Mouse (Mus musculus) testis, adult 2 months (tissue): ENCODE measurements at regions not wholly inside any gene's neighbourhood (a gene's known extent, or its start where the extent isn't known, plus 50 kb on each side); places are given as distances from the start of the nearest gene placed in this dataset.

ENCODE experiments used
- H3K27ac ChIP-seq: fragments of 200-500 bp; 2 replicates; pipeline ENCODE4 v1.5.1; 2012; ENCODE audit warnings: low read depth, low read length; ENCODE audit not compliant: control insufficient read depth, insufficient read depth
- H3K27me3 ChIP-seq: fragments of 200-500 bp; 2 replicates; pipeline ENCODE4 v1.6.1; 2012; ENCODE audit warnings: mild to moderate bottlenecking, low read length, moderate library complexity; ENCODE audit not compliant: control insufficient read depth, insufficient read depth
- H3K36me3 ChIP-seq: fragments of 200-500 bp; 2 replicates; pipeline ENCODE4 v1.6.1; 2012; ENCODE audit warnings: mild to moderate bottlenecking, low read length; ENCODE audit not compliant: control insufficient read depth, insufficient read depth
- H3K4me1 ChIP-seq: fragments of 200-500 bp; 2 replicates; pipeline ENCODE4 v1.6.1; 2012; ENCODE audit warnings: low read length; ENCODE audit not compliant: control insufficient read depth, insufficient read depth
- H3K4me3 ChIP-seq: fragments of 200-500 bp; 2 replicates; pipeline ENCODE4 v1.5.1; 2012; ENCODE audit warnings: low read depth, mild to moderate bottlenecking, low read length, moderate library complexity, mixed read lengths; ENCODE audit not compliant: control insufficient read depth
- CTCF ChIP-seq: fragments of 200-500 bp; IDR thresholded peaks from 2 replicates; pipeline ENCODE4 v1.5.1; 2012; ENCODE audit warnings: low read depth, mild to moderate bottlenecking, inconsistent platforms, low read length, moderate library complexity; ENCODE audit not compliant: control insufficient read depth, insufficient read depth, insufficient replicate concordance
- POLR2A ChIP-seq: fragments of 200-500 bp; IDR thresholded peaks from 2 replicates; pipeline ENCODE4 v1.6.1; 2012; ENCODE audit warnings: low read depth, mild to moderate bottlenecking, inconsistent platforms, low read length, moderate library complexity; ENCODE audit not compliant: control insufficient read depth

DNA sequence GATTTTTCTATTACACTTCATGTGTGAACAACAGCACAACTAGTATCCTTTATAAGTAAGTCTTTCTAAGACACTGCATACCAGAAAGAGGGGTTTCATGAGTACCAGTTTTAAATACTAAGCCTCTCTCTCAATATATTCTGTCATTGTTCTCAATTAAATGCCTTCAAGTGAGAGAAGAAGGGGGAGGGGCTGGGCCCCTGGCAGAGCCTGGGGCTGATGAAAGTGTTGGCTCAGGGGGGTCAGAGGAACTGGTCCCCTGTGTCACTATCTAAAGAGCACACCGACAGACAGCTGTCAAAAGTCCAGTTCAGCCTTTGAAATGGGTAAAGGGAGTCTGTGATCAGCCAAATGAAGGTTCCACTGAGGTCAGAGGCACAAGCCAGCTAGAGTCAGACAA, 78.4 kb upstream of the Fyn start:
- TF ChIP-seq POLR2A (no peak), CTCF (no peak)
- Histone ChIP-seq H3K36me3 (no peaks in the 10 kb centered on the region), H3K4me3 (no peak overlapping the region), H3K27me3 (no peaks in the 10 kb centered on the region), H3K4me1 (peaks cover 2% of the 10 kb centered on the region), H3K27ac (no peak overlapping the region)

DNA sequence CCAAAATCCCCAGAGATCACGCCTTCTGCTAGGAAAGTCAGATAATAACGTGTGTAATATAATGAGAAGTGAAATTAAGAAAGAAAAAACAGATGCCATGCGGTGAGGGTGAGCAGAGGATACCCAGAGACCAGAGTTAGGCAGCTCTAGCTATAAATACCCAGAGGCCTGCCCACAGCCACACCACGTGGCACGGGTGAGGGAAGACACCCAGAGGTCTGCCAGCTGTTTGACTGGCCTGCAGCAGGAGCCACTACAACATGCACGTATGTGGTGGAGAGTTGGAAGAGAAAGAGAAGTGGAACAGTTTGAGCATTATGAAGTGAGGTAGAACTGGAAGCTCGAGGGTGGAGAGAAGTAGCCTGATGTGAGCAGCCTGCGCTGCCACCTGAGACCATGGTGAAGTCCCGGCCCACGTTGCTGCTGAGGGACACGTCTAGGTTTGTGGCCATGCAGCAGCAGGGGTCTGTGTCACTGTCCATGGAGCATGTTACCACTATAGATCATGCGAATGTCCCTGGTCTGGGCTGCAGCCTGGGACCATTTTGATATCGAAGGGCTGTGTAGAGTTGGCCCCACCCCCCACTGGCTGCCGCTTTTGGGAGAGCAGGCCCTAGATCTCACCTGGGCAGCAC, 88.2 kb upstream of the Fyn start:
- TF ChIP-seq POLR2A (no peak), CTCF (no peak)
- Histone ChIP-seq H3K27ac (no peak overlapping the region), H3K4me1 (no peaks in the 10 kb centered on the region), H3K27me3 (no peaks in the 10 kb centered on the region), H3K4me3 (no peak overlapping the region), H3K36me3 (no peaks in the 10 kb centered on the region)

DNA sequence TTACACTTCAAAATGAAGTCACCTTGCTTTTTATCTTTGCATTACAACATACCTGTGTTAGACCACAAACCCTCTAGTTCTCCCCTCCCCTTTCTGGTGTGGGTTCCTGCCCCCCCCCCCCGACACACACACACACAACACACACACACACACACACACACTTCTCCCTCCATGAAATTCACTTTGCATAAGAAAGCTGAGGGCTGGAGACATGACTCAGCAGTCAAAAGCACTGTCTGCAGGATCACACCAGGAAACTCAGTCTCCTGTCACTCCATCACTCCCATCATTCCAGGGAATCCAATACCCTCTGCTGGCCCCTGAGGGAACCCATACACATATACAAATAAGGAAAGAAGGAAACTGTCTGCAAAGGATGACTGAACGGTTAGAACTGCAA, 94.5 kb upstream of the Fyn start:
- Histone ChIP-seq H3K4me3 (no peak overlapping the region), H3K4me1 (no peaks in the 10 kb centered on the region), H3K27ac (no peak overlapping the region), H3K27me3 (no peaks in the 10 kb centered on the region), H3K36me3 (no peaks in the 10 kb centered on the region)
- TF ChIP-seq POLR2A (no peak), CTCF (no peak)

DNA sequence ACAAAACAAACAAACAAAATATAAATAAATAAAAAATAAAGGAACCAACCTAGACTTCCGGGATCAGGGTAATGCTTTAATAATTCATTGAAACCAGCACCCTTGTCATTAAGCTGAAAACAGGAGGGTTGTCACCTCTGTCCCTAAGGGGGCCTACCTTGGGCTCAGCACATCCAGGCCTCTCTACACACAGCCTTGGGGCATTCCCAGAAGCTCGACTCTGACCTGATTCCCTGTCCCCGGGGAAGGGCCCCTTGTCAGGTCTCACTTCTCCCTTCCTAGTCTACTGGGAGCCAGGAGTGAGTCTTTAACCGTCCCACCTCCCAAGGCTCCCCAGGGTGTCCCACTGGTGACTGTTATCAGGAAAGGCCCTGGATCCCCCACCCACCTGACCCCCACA, 95.2 kb upstream of the Fyn start:
- no peaks in the 10 kb centered on the region for H3K27me3 ChIP-seq
- no peak overlapping the region for H3K27ac ChIP-seq
- H3K4me3 ChIP-seq, result no peak overlapping the region
- no peaks in the 10 kb centered on the region for H3K36me3 ChIP-seq
- no peak for TF ChIP-seq CTCF
- TF ChIP-seq POLR2A, result no peak
- no peaks in the 10 kb centered on the region for H3K4me1 ChIP-seq

DNA sequence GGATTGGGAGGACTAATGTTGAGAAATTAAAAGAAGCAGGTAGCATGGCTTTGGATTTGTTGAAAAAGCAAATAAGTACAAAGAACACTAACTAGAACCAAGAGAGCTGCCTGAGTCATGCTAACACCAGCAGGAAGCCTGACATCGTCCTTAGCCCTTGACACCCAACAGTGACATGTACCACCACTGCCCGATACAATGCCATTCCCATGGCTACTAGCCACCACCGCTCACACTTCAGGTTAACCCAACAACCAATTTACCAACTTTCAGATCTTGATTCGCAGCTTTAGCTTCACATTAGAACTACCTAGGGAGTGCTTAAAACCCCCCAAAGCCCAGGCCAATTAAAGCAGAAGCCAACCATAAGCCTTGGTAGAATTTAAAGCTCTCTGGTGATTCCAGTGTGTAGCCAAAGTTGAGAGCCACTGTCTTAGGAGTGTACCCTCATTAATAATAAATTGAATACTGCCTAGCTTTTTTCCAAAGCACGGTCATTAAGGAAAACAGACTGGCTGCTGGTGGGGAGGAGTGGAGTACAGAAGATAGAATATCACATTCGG, 96.2 kb upstream of the Fyn start:
- no peaks in the 10 kb centered on the region for H3K36me3 ChIP-seq
- no peak overlapping the region for H3K27ac ChIP-seq
- H3K4me3 ChIP-seq, result no peak overlapping the region
- no peak for TF ChIP-seq POLR2A
- no peaks in the 10 kb centered on the region for H3K4me1 ChIP-seq
- H3K27me3 ChIP-seq, result no peaks in the 10 kb centered on the region

DNA sequence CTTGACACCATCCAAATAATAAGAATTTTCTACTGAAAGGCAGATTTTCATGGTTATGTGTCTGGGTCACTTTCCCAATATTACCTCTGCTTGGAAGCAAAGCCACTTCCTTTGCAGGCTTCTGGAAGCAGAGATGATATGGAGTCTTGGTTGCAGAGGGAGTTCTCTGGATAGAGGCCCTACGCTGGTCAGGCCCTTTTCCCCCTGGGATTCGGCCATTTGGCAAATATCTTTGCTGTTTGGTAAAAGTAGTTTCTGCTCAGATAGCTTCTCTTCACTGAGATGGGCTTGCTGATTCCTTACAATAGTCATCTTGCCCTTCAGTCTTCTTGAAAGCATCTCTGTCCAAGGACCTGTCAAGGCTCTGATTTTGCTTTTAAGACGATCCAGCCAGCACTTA, 98.2 kb upstream of the Fyn start:
- TF ChIP-seq POLR2A (no peak), CTCF (no peak)
- no peak overlapping the region for H3K27ac ChIP-seq
- no peaks in the 10 kb centered on the region for H3K4me1 ChIP-seq

DNA sequence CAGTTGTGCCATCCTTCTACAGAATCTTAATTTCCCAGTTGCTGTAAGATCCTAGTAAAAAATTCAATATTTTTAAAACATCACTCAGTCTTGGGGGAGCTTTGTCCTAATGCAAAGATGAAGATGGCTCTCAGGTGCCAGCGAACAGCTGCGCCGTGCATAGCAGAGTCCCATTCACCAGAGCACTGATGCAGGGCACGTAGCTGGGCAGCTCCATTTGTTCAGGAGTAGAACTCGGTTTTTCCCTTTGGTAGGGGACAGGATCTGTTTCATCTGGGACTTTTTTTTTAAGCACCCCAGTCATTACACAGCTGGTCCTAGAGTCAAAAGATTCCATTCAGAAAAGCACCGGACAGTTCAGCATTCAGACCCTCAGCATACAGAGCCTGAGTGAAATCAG, 101.4 kb upstream of the Fyn start:
- Histone ChIP-seq H3K36me3 (no peaks in the 10 kb centered on the region), H3K27ac (no peak overlapping the region), H3K4me1 (no peaks in the 10 kb centered on the region)

More for the DNA sequence above, 98.2 kb upstream of the Fyn start:
- no peaks in the 10 kb centered on the region for H3K36me3 ChIP-seq
- H3K4me3 ChIP-seq, result no peak overlapping the region
- H3K27me3 ChIP-seq, result no peaks in the 10 kb centered on the region

More for the DNA sequence above, 101.4 kb upstream of the Fyn start:
- TF ChIP-seq POLR2A (no peak), CTCF (no peak)
- Histone ChIP-seq H3K27me3 (no peaks in the 10 kb centered on the region), H3K4me3 (no peak overlapping the region)
